Mouse (Mus musculus) gastrocnemius, postnatal 14 days (tissue): Measurements from ENCODE around the gene Adh7. TPM values are rescaled to one million over a fixed set of nuclear protein-coding genes. Genes with fewer than 3 reads are reported as not detected.

Experiments
- DNase-seq: peaks from one replicate; pipeline ENCODE4 v3.0.0; 2021; ENCODE audit warnings: mixed read lengths
- intact Hi-C: fragments of 180-260 bp; cut with DNase I; formaldehyde crosslinking; loops from one replicate; pipeline ENCODE4 v1.15.1; 2025; ENCODE audit warnings: low total_unique reads
- total RNA-seq, 2 experiments: library from RNA; stranded (reverse); gene quantifications; 2 replicates each; pipeline ENCODE4 v1.2.3; 2021

The Adh7 gene
- total RNA-seq, 2 experiments from 2014 or later: 0.13 to 0.37 TPM

- DNase-seq: no peak
- intact Hi-C loops: loop anchor here (5.0 kb wide), 2 partner anchors 186 to 206 kb away; no protein-coding TSS in a partner anchor
Measured at GRCm38 (mm10) chr3:138221116-138221515, 3.6 kb downstream of the Adh7 start.

GRCm38 (mm10) chr3:138222511-138222910 is 5.0 kb downstream of the Adh7 start:
- intact Hi-C loops: loop anchor here (5.0 kb wide), 2 partner anchors 185 to 205 kb away; no protein-coding TSS in a partner anchor
- no peak for DNase-seq

GRCm38 (mm10) chr3:138222952-138223351 is 5.4 kb downstream of the Adh7 start:
- DNase-seq: peak; percentile 54
- intact Hi-C loops: loop anchor here (5.0 kb wide), 2 partner anchors 184 to 204 kb away; no protein-coding TSS in a partner anchor

- no peak for DNase-seq
- intact Hi-C loops: loop anchor here (5.0 kb wide), 2 partner anchors 183 to 203 kb away; no protein-coding TSS in a partner anchor
Measured at GRCm38 (mm10) chr3:138224363-138224954, 6.9 kb downstream of the Adh7 start.

GRCm38 (mm10) chr3:138225331-138225730 is 7.8 kb downstream of the Adh7 start:
- no peak for DNase-seq
- intact Hi-C loops: no loop called here

- intact Hi-C loops: no loop called here
- no peak for DNase-seq
Measured at GRCm38 (mm10) chr3:138225853-138226252, 8.3 kb downstream of the Adh7 start.

- intact Hi-C loops: no loop called here
- no peak for DNase-seq
Measured at GRCm38 (mm10) chr3:138226476-138226875, 8.9 kb downstream of the Adh7 start.

GRCm38 (mm10) chr3:138227082-138227481 is 9.5 kb downstream of the Adh7 start:
- intact Hi-C loops: no loop called here
- no peak for DNase-seq

- intact Hi-C loops: no loop called here
- DNase-seq: no peak
Measured at GRCm38 (mm10) chr3:138227782-138228181, 10.2 kb downstream of the Adh7 start.

GRCm38 (mm10) chr3:138229448-138229847 is 11.9 kb downstream of the Adh7 start:
- no peak for DNase-seq
- intact Hi-C loops: no loop called here

- DNase-seq: no peak
- intact Hi-C loops: no loop called here
Measured at GRCm38 (mm10) chr3:138230266-138230665, 12.7 kb downstream of the Adh7 start.

- DNase-seq: no peak
- intact Hi-C loops: no loop called here
Measured at GRCm38 (mm10) chr3:138231531-138231930, 14.0 kb downstream of the Adh7 start.

GRCm38 (mm10) chr3:138236546-138237163 is 19.1 kb downstream of the Adh7 start:
- intact Hi-C loops: no loop called here
- no peak for DNase-seq

GRCm38 (mm10) chr3:138238046-138238445 is 20.5 kb downstream of the Adh7 start:
- DNase-seq: no peak
- intact Hi-C loops: no loop called here

GRCm38 (mm10) chr3:138239461-138239860 is 21.9 kb downstream of the Adh7 start:
- intact Hi-C loops: no loop called here
- no peak for DNase-seq

GRCm38 (mm10) chr3:138240411-138240810 is 22.9 kb downstream of the Adh7 start:
- intact Hi-C loops: no loop called here
- no peak for DNase-seq

- intact Hi-C loops: no loop called here
- DNase-seq: no peak
Measured at GRCm38 (mm10) chr3:138240942-138241341, 23.4 kb downstream of the Adh7 start.

GRCm38 (mm10) chr3:138241371-138241770 is 23.8 kb downstream of the Adh7 start:
- no peak for DNase-seq
- intact Hi-C loops: no loop called here

- intact Hi-C loops: no loop called here
- DNase-seq: no peak
Measured at GRCm38 (mm10) chr3:138242021-138242726, 24.6 kb downstream of the Adh7 start.

- intact Hi-C loops: no loop called here
- no peak for DNase-seq
Measured at GRCm38 (mm10) chr3:138242933-138243332, 25.4 kb downstream of the Adh7 start.
